Mouse (Mus musculus): Measurements from ENCODE around the gene Dhrs13. TPM values are rescaled to one million over a fixed set of nuclear protein-coding genes. Genes with fewer than 3 reads are reported as not detected.
A peak's percentile ranks its signal among the peaks of the same experiment; 100 is the strongest.

Gene Dhrs13
- total RNA-seq (2021), result 1 to 10 TPM; 6.2 to 7.6 TPM
- long read RNA-seq, experiment 1, transcript Dhrs13-201 (5 exons, 1,779 nt), result major isoform, 13 of 13 reads
- long read RNA-seq, experiment 1, partial matches to known transcripts, result 0 of 13 reads
- long read RNA-seq, experiment 1, other reads (novel, unspliced or antisense), result 0 of 13 reads
- long read RNA-seq, experiment 2, transcript Dhrs13-201 (5 exons, 1,779 nt), result major isoform, 9 of 12 reads
- long read RNA-seq, experiment 2, partial matches to known transcripts, result 1 of 12 reads
- long read RNA-seq, experiment 2, other reads (novel, unspliced or antisense), result 1 of 12 reads

GRCm38 (mm10) chr11:78031947-78032808 is at the start of gene Dhrs13:
Gene Dhrs13 (plus strand): TSS chr11:78032280.
- DNase-seq (ENCODE audit: low spot score in 2 of 2), result peak; percentile 83 to 89

- peak; percentile 99 for DNase-seq (ENCODE audit: low spot score in 2 of 2)
Measured at GRCm38 (mm10) chr11:77982441-77982905, 49.6 kb upstream of the Dhrs13 start, which contains the start of gene Phf12. Gene Phf12 (plus strand): TSS chr11:77982754.

- DNase-seq (ENCODE audit: low spot score in 2 of 2), result peak in 1 of 2 experiments; percentile 68
Measured at GRCm38 (mm10) chr11:77983191-77983936, 48.7 kb upstream of the Dhrs13 start.

GRCm38 (mm10) chr11:77983937-77984835 is 47.9 kb upstream of the Dhrs13 start:
- peak in 1 of 2 experiments; percentile 77 for DNase-seq (ENCODE audit: low spot score in 2 of 2)

- DNase-seq (ENCODE audit: low spot score in 2 of 2), result peak in 1 of 2 experiments; percentile 39
Measured at GRCm38 (mm10) chr11:77984836-77985231, 47.2 kb upstream of the Dhrs13 start.

- DNase-seq (ENCODE audit: low spot score in 2 of 2), result no peak
Measured at GRCm38 (mm10) chr11:77985541-77986065, 46.5 kb upstream of the Dhrs13 start.

- DNase-seq (ENCODE audit: low spot score in 2 of 2), result no peak
Measured at GRCm38 (mm10) chr11:77989071-77989690, 42.9 kb upstream of the Dhrs13 start.

GRCm38 (mm10) chr11:77995556-77995955 is 36.5 kb upstream of the Dhrs13 start:
- no peak for DNase-seq (ENCODE audit: low spot score in 2 of 2)

GRCm38 (mm10) chr11:78006446-78006845 is 25.6 kb upstream of the Dhrs13 start:
- DNase-seq (ENCODE audit: low spot score in 2 of 2), result no peak

GRCm38 (mm10) chr11:78019676-78020075 is 12.4 kb upstream of the Dhrs13 start:
- DNase-seq (ENCODE audit: low spot score in 2 of 2), result peak; percentile 38 to 71

- DNase-seq (ENCODE audit: low spot score in 2 of 2), result no peak
Measured at GRCm38 (mm10) chr11:78023607-78024006, 8.5 kb upstream of the Dhrs13 start.

GRCm38 (mm10) chr11:78029240-78029639 is 2.8 kb upstream of the Dhrs13 start:
- no peak for DNase-seq (ENCODE audit: low spot score in 2 of 2)

- DNase-seq (ENCODE audit: low spot score in 2 of 2), result no peak
Measured at GRCm38 (mm10) chr11:78030600-78030999, 1.5 kb upstream of the Dhrs13 start.

- no peak for DNase-seq (ENCODE audit: low spot score in 2 of 2)
Measured at GRCm38 (mm10) chr11:78031389-78031788, 691 bp upstream of the Dhrs13 start.

GRCm38 (mm10) chr11:78032809-78033195 is 722 bp downstream of the Dhrs13 start:
- no peak for DNase-seq (ENCODE audit: low spot score in 2 of 2)

GRCm38 (mm10) chr11:78033931-78034617 is 2.0 kb downstream of the Dhrs13 start:
- no peak for DNase-seq (ENCODE audit: low spot score in 2 of 2)

- DNase-seq (ENCODE audit: low spot score in 2 of 2), result no peak
Measured at GRCm38 (mm10) chr11:78036791-78037190, 4.7 kb downstream of the Dhrs13 start.

- peak in 1 of 2 experiments; percentile 71 for DNase-seq (ENCODE audit: low spot score in 2 of 2)
Measured at GRCm38 (mm10) chr11:78037831-78038752, 6.0 kb downstream of the Dhrs13 start, which contains the start of gene Flot2. Gene Flot2 (plus strand): TSS chr11:78037931.

Measured in gastrocnemius, postnatal 4 days (tissue).